Mouse (Mus musculus) heart, embryonic 15.5 days (tissue): ENCODE results near the gene Acsl1. TPM values are rescaled to one million over a fixed set of nuclear protein-coding genes. Genes with fewer than 3 reads are reported as not detected.

ENCODE experiments used
- ATAC-seq: fragments of 200-750 bp; cut with Nextera tagmentation; replicated peaks from 2 replicates; pipeline ENCODE4 v1.8.0; 2017; ENCODE audit warnings: low read depth, moderate TSS enrichment; ENCODE audit not compliant: insufficient number of reproducible peaks, insufficient read depth, low FRiP score
- H3K27ac ChIP-seq: fragments of 300-500 bp; sonication (generic); 2 replicates; pipeline ENCODE4 v1.5.1; 2015; ENCODE audit warnings: mild to moderate bottlenecking, inconsistent platforms
- H3K27me3 ChIP-seq: fragments of 300-500 bp; sonication (generic); 2 replicates; pipeline ENCODE4 v1.6.1; 2015; ENCODE audit warnings: inconsistent platforms
- H3K36me3 ChIP-seq: fragments of 300-500 bp; sonication (generic); 2 replicates; pipeline ENCODE4 v1.6.1; 2015; ENCODE audit warnings: mild to moderate bottlenecking, inconsistent platforms
- H3K4me1 ChIP-seq: fragments of 300-500 bp; sonication (generic); replicated peaks from 2 replicates; pipeline ENCODE4 v1.6.1; 2015; ENCODE audit warnings: inconsistent platforms
- H3K4me2 ChIP-seq: fragments of 300-500 bp; sonication (generic); 2 replicates; pipeline ENCODE4 v1.6.1; 2015; ENCODE audit warnings: inconsistent platforms, mild to moderate bottlenecking, moderate library complexity
- H3K4me3 ChIP-seq: fragments of 300-500 bp; sonication (generic); 2 replicates; pipeline ENCODE4 v1.5.1; 2015; ENCODE audit warnings: mild to moderate bottlenecking, inconsistent platforms
- H3K9ac ChIP-seq: fragments of 300-500 bp; sonication (generic); 2 replicates; pipeline ENCODE4 v1.6.1; 2015; ENCODE audit warnings: mild to moderate bottlenecking, inconsistent platforms
- H3K9me3 ChIP-seq: fragments of 300-500 bp; sonication (generic); replicated peaks from 2 replicates; pipeline ENCODE4 v1.6.1; 2016; ENCODE audit warnings: inconsistent platforms
- WGBS: fragments of 180-500 bp; shearing (Covaris S2); methylation state at CpG from one replicate; pipeline ENCODE4 v1.1.7; 2015; ENCODE audit warnings: mixed read lengths; 5-methylcytosine and 5-hydroxymethylcytosine counted together
- polyA plus RNA-seq: library from polyadenylated mRNA; unstranded; fragments of >200 nt; fragmentation: Nextera tagmentation; extraction: Ambion mirVana; gene quantifications from 2 replicates; pipeline ENCODE4 v1.2.1, GENCODE M21; 2015

Gene Acsl1
- polyA plus RNA-seq, 1 experiment from 2014 or later, result 59.9 TPM

- peaks cover 19% of the 10 kb centered on the region for H3K36me3 ChIP-seq
- H3K4me1 ChIP-seq, result 0 out of 2 replicates have a peak, but pooled peaks cover 2% of the 10 kb centered on the region
- no peak overlapping the region for H3K4me3 ChIP-seq
- ATAC-seq, result no peak
- H3K4me2 ChIP-seq, result no peak overlapping the region
- 79% methylated on average over 9 of the region's 9 CpGs for WGBS
- H3K27me3 ChIP-seq, result no peaks in the 10 kb centered on the region
- no peak overlapping the region for H3K27ac ChIP-seq
- no peaks in the 10 kb centered on the region for H3K9me3 ChIP-seq
- no peak overlapping the region for H3K9ac ChIP-seq
These were observed 40.5 kb downstream of the Acsl1 start for GRCm38 (mm10) chr8:46511336-46511735.

GRCm38 (mm10) chr8:46512538-46512937 is 41.7 kb downstream of the Acsl1 start:
- H3K4me2 ChIP-seq, result no peak overlapping the region
- ATAC-seq, result no peak
- H3K4me1 ChIP-seq, result 0 out of 2 replicates have a peak, but pooled peaks cover 2% of the 10 kb centered on the region
- peaks cover 14% of the 10 kb centered on the region; the same call in 1 of the 2 replicates for H3K36me3 ChIP-seq
- H3K4me3 ChIP-seq, result no peak overlapping the region
- H3K9me3 ChIP-seq, result no peaks in the 10 kb centered on the region
- no peak overlapping the region for H3K9ac ChIP-seq
- H3K27me3 ChIP-seq, result no peaks in the 10 kb centered on the region
- WGBS, result 39% methylated on average over 8 of the region's 8 CpGs
- no peak overlapping the region for H3K27ac ChIP-seq

- H3K9me3 ChIP-seq, result no peaks in the 10 kb centered on the region
- no peak for ATAC-seq
- 0 out of 2 replicates have a peak, but pooled peaks cover 2% of the 10 kb centered on the region for H3K4me1 ChIP-seq
- peaks cover 22% of the 10 kb centered on the region; the same call in 1 of the 2 replicates for H3K36me3 ChIP-seq
- H3K27ac ChIP-seq, result no peak overlapping the region
- H3K4me3 ChIP-seq, result no peak overlapping the region
- no peak overlapping the region for H3K4me2 ChIP-seq
- 86% methylated on average over 1 of the region's 1 CpGs for WGBS
- H3K9ac ChIP-seq, result no peak overlapping the region
- H3K27me3 ChIP-seq, result no peaks in the 10 kb centered on the region
These were observed 43.2 kb downstream of the Acsl1 start for GRCm38 (mm10) chr8:46514027-46514426.

- Histone ChIP-seq H3K9ac (no peak overlapping the region), H3K4me2 (no peak overlapping the region), H3K36me3 (peaks cover 27% of the 10 kb centered on the region; the same call in 1 of the 2 replicates), H3K9me3 (no peaks in the 10 kb centered on the region), H3K27ac (no peak overlapping the region), H3K27me3 (no peaks in the 10 kb centered on the region), H3K4me1 (no peaks in the 10 kb centered on the region), H3K4me3 (no peak overlapping the region)
- ATAC-seq, result no peak
- WGBS, result 81% methylated on average over 6 of the region's 6 CpGs
These were observed 49.8 kb downstream of the Acsl1 start for GRCm38 (mm10) chr8:46520667-46521066.

GRCm38 (mm10) chr8:46526098-46526497 is 55.3 kb downstream of the Acsl1 start:
- WGBS, result 88% methylated on average over 8 of the region's 8 CpGs
- H3K36me3 ChIP-seq, result peaks cover 23% of the 10 kb centered on the region; the same call in 1 of the 2 replicates
- no peaks in the 10 kb centered on the region for H3K4me1 ChIP-seq
- H3K27me3 ChIP-seq, result no peaks in the 10 kb centered on the region
- H3K9me3 ChIP-seq, result no peaks in the 10 kb centered on the region
- no peak overlapping the region for H3K27ac ChIP-seq
- H3K4me2 ChIP-seq, result no peak overlapping the region
- H3K4me3 ChIP-seq, result no peak overlapping the region
- H3K9ac ChIP-seq, result no peak overlapping the region
- ATAC-seq, result no peak

GRCm38 (mm10) chr8:46526821-46527220 is 56.0 kb downstream of the Acsl1 start:
- Histone ChIP-seq H3K4me3 (no peak overlapping the region), H3K4me1 (no peaks in the 10 kb centered on the region), H3K27me3 (no peaks in the 10 kb centered on the region), H3K4me2 (no peak overlapping the region), H3K9me3 (no peaks in the 10 kb centered on the region), H3K36me3 (peaks cover 31% of the 10 kb centered on the region; the same call in 1 of the 2 replicates), H3K27ac (no peak overlapping the region), H3K9ac (no peak overlapping the region)
- 63% methylated on average over 10 of the region's 10 CpGs for WGBS
- ATAC-seq, result no peak

- no peak for ATAC-seq
- WGBS, result 73% methylated on average over 4 of the region's 4 CpGs
- Histone ChIP-seq H3K4me1 (no peaks in the 10 kb centered on the region), H3K27ac (no peak overlapping the region), H3K27me3 (no peaks in the 10 kb centered on the region), H3K9me3 (no peaks in the 10 kb centered on the region), H3K4me2 (no peak overlapping the region), H3K9ac (no peak overlapping the region), H3K36me3 (peaks cover 45% of the 10 kb centered on the region), H3K4me3 (no peak overlapping the region)
These were observed 58.7 kb downstream of the Acsl1 start for GRCm38 (mm10) chr8:46529508-46529907.

- no peaks in the 10 kb centered on the region for H3K4me1 ChIP-seq
- no peak overlapping the region for H3K4me2 ChIP-seq
- H3K4me3 ChIP-seq, result no peak overlapping the region
- H3K36me3 ChIP-seq, result peaks cover 54% of the 10 kb centered on the region
- no peak overlapping the region for H3K9ac ChIP-seq
- no peak for ATAC-seq
- H3K9me3 ChIP-seq, result no peaks in the 10 kb centered on the region
- H3K27ac ChIP-seq, result no peak overlapping the region
- WGBS, result 45% methylated on average over 4 of the region's 4 CpGs
- H3K27me3 ChIP-seq, result no peaks in the 10 kb centered on the region
These were observed 59.7 kb downstream of the Acsl1 start for GRCm38 (mm10) chr8:46530541-46530940.

- Histone ChIP-seq H3K4me3 (no peak overlapping the region), H3K9me3 (no peaks in the 10 kb centered on the region), H3K9ac (no peak overlapping the region), H3K36me3 (peaks cover 61% of the 10 kb centered on the region), H3K27me3 (no peaks in the 10 kb centered on the region), H3K4me2 (no peak overlapping the region), H3K4me1 (no peaks in the 10 kb centered on the region), H3K27ac (no peak overlapping the region)
- no peak for ATAC-seq
- WGBS, result 88% methylated on average over 7 of the region's 7 CpGs
These were observed 63.1 kb downstream of the Acsl1 start for GRCm38 (mm10) chr8:46533926-46534325.

- ATAC-seq, result no peak
- 63% methylated on average over 5 of the region's 5 CpGs for WGBS
- H3K9ac ChIP-seq, result no peak overlapping the region
- no peaks in the 10 kb centered on the region for H3K9me3 ChIP-seq
- H3K4me2 ChIP-seq, result no peak overlapping the region
- H3K36me3 ChIP-seq, result peaks cover 19% of the 10 kb centered on the region
- H3K4me1 ChIP-seq, result 0 out of 2 replicates have a peak, but pooled peaks cover 4% of the 10 kb centered on the region
- H3K27ac ChIP-seq, result no peak overlapping the region
- no peak overlapping the region for H3K4me3 ChIP-seq
- H3K27me3 ChIP-seq, result no peaks in the 10 kb centered on the region
These were observed 68.9 kb downstream of the Acsl1 start for GRCm38 (mm10) chr8:46539701-46540100.

- 69% methylated on average over 7 of the region's 7 CpGs for WGBS
- Histone ChIP-seq H3K27ac (no peak overlapping the region), H3K9me3 (no peaks in the 10 kb centered on the region), H3K4me2 (no peak overlapping the region), H3K27me3 (no peaks in the 10 kb centered on the region), H3K9ac (no peak overlapping the region), H3K36me3 (no peaks in the 10 kb centered on the region), H3K4me3 (no peak overlapping the region), H3K4me1 (peaks cover 19% of the 10 kb centered on the region)
- ATAC-seq, result no peak
These were observed 72.4 kb downstream of the Acsl1 start for GRCm38 (mm10) chr8:46543191-46543590.

GRCm38 (mm10) chr8:46543662-46544061 is 72.8 kb downstream of the Acsl1 start:
- Histone ChIP-seq H3K4me2 (no peak overlapping the region), H3K9me3 (no peaks in the 10 kb centered on the region), H3K27ac (no peak overlapping the region), H3K36me3 (no peaks in the 10 kb centered on the region), H3K4me1 (peaks cover 19% of the 10 kb centered on the region), H3K27me3 (no peaks in the 10 kb centered on the region), H3K9ac (no peak overlapping the region), H3K4me3 (no peak overlapping the region)
- WGBS, result 70% methylated on average over 6 of the region's 6 CpGs
- ATAC-seq, result no peak
